Mouse (Mus musculus): ENCODE results near the gene Rbm33. TPM values are rescaled to one million over a fixed set of nuclear protein-coding genes. Genes with fewer than 3 reads are reported as not detected.
A peak's percentile ranks its signal among the peaks of the same experiment; 100 is the strongest.

Rbm33 gene
- polyA plus RNA-seq, 1 experiment from 2014 or later: 15.0 TPM

DNA sequence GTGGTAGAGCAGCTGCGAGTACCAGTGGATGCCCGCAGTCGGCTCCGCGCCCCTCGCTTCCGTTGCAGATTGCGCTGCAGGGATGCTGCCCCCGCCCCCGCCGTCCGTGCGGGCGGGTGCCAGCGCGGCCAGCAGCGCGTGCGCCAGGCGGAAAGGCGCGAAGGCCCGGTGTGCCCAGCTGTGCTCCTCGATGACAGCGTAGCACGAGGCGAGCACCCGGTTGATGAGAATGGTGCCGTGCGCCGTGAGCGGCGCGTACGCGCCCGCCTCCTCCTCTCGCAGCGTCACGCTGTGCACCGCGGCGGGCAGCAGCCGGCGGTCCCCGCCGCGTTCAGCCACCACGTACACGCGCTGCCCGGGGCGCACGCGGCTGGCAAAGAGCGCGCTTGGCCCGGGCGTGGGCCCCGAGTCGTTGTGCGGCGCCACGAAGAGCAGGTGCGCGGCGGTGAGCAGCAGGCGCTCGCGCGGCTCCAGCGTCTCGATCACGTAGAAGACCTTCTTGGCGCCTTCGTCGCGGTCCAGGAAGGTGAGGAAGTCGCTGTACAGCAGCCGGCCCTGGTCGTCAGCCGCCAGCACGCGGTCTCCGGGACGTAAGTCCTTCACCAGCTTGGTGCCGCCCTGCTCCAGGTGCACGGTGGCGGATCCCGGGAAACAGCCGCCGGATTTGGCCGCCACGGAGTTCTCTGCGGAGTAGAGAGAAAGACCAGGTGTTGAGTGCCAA, 141.2 kb downstream of the Rbm33 start:
- Histone ChIP-seq H3K27me3 (replicated peaks; ENCODE audit: control insufficient read depth, insufficient read depth, low read length) (peaks cover 82% of the 10 kb centered on the region), H3K4me1 (ENCODE audit: control insufficient read depth, insufficient read depth, low read length) (peaks cover 9% of the 10 kb centered on the region), H3K4me3 (ENCODE audit: low read depth, low read length) (peak overlapping the region; percentile 40), H3K4me2 (ENCODE audit: low read depth, low read length) (peak overlapping the region; percentile 62), H3K9ac (ENCODE audit: low read depth, low read length) (no peak overlapping the region), H3K27ac (replicated peaks; ENCODE audit: low read depth, low read length) (no peak overlapping the region), H3K36me3 (ENCODE audit: control insufficient read depth, insufficient read depth, low read length) (no peaks in the 10 kb centered on the region), H3K9me3 (ENCODE audit: control insufficient read depth, low read length) (no peaks in the 10 kb centered on the region)
- no peak for ATAC-seq (ENCODE audit: low read depth)
- DNase-seq (ENCODE audit: low spot score): no peak
- under 1% methylated on average over 50 of the region's 95 CpGs for WGBS

GRCm38 (mm10) chr5:28458821-28459240, 141.9 kb downstream of the Rbm33 start:
- H3K9ac ChIP-seq (ENCODE audit: low read depth, low read length): no peak overlapping the region
- H3K27ac ChIP-seq (replicated peaks; ENCODE audit: low read depth, low read length): no peak overlapping the region
- WGBS: under 1% methylated on average over 19 of the region's 27 CpGs
- H3K4me2 ChIP-seq (ENCODE audit: low read depth, low read length): peak overlapping the region; percentile 62
- ATAC-seq (ENCODE audit: low read depth) (no peak), DNase-seq (ENCODE audit: low spot score) (no peak)
- no peaks in the 10 kb centered on the region for H3K36me3 ChIP-seq (ENCODE audit: control insufficient read depth, insufficient read depth, low read length)
- H3K4me3 ChIP-seq (ENCODE audit: low read depth, low read length): peak overlapping the region; percentile 40
- peaks cover 90% of the 10 kb centered on the region for H3K27me3 ChIP-seq (replicated peaks; ENCODE audit: control insufficient read depth, insufficient read depth, low read length)
- H3K9me3 ChIP-seq (ENCODE audit: control insufficient read depth, low read length): no peaks in the 10 kb centered on the region
- peaks cover 9% of the 10 kb centered on the region for H3K4me1 ChIP-seq (ENCODE audit: control insufficient read depth, insufficient read depth, low read length)

- H3K27ac ChIP-seq (replicated peaks; ENCODE audit: low read depth, low read length): no peak overlapping the region
- no peak for ATAC-seq (ENCODE audit: low read depth)
Measured at GRCm38 (mm10) chr5:28459456-28460225, 142.7 kb downstream of the Rbm33 start.

GRCm38 (mm10) chr5:28460556-28461350, 143.8 kb downstream of the Rbm33 start:
- Histone ChIP-seq H3K4me3 (ENCODE audit: low read depth, low read length) (no peak overlapping the region), H3K9ac (ENCODE audit: low read depth, low read length) (no peak overlapping the region), H3K4me1 (ENCODE audit: control insufficient read depth, insufficient read depth, low read length) (peaks cover 9% of the 10 kb centered on the region), H3K27ac (replicated peaks; ENCODE audit: low read depth, low read length) (no peak overlapping the region), H3K27me3 (replicated peaks; ENCODE audit: control insufficient read depth, insufficient read depth, low read length) (peaks cover 98% of the 10 kb centered on the region), H3K9me3 (ENCODE audit: control insufficient read depth, low read length) (no peaks in the 10 kb centered on the region), H3K4me2 (ENCODE audit: low read depth, low read length) (no peak overlapping the region), H3K36me3 (ENCODE audit: control insufficient read depth, insufficient read depth, low read length) (no peaks in the 10 kb centered on the region)
- 1% methylated on average over 15 of the region's 17 CpGs for WGBS
- DNase-seq (ENCODE audit: low spot score) (peak; percentile 33), ATAC-seq (ENCODE audit: low read depth) (no peak)

More at GRCm38 (mm10) chr5:28459456-28460225, 142.7 kb downstream of the Rbm33 start:
- DNase-seq (ENCODE audit: low spot score): no peak
- H3K4me1 ChIP-seq (ENCODE audit: control insufficient read depth, insufficient read depth, low read length): peaks cover 9% of the 10 kb centered on the region
- H3K4me2 ChIP-seq (ENCODE audit: low read depth, low read length): peak overlapping the region; percentile 20; the same call in 1 of the 2 replicates
- H3K36me3 ChIP-seq (ENCODE audit: control insufficient read depth, insufficient read depth, low read length): no peaks in the 10 kb centered on the region
- under 1% methylated on average over 39 of the region's 41 CpGs for WGBS
- peaks cover 93% of the 10 kb centered on the region for H3K27me3 ChIP-seq (replicated peaks; ENCODE audit: control insufficient read depth, insufficient read depth, low read length)
- no peaks in the 10 kb centered on the region for H3K9me3 ChIP-seq (ENCODE audit: control insufficient read depth, low read length)
- H3K9ac ChIP-seq (ENCODE audit: low read depth, low read length): no peak overlapping the region
- H3K4me3 ChIP-seq (ENCODE audit: low read depth, low read length): peak overlapping the region; percentile 14

DNA sequence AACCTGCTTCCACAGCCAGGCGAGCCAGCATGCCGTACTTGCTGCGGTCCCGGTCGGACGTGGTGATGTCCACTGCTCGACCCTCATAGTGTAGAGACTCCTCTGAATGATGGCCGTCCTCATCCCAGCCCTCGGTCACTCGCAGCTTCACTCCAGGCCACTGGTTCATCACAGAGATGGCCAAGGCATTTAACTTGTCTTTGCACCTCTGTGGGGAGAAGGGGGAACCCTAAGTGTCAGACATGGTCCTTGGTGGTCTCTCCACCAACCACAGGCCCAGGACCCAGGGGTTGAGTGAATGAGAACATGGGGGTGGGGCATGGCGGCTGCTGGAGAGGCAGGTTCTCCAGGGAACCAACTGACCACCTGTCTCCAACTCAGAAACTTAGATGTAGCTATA, 144.5 kb downstream of the Rbm33 start:
- H3K36me3 ChIP-seq (ENCODE audit: control insufficient read depth, insufficient read depth, low read length): no peaks in the 10 kb centered on the region
- no peak overlapping the region for H3K4me2 ChIP-seq (ENCODE audit: low read depth, low read length)
- ATAC-seq (ENCODE audit: low read depth) (no peak), DNase-seq (ENCODE audit: low spot score) (no peak)
- peaks cover 98% of the 10 kb centered on the region for H3K27me3 ChIP-seq (replicated peaks; ENCODE audit: control insufficient read depth, insufficient read depth, low read length)
- no peaks in the 10 kb centered on the region for H3K9me3 ChIP-seq (ENCODE audit: control insufficient read depth, low read length)
- H3K4me3 ChIP-seq (ENCODE audit: low read depth, low read length): no peak overlapping the region
- WGBS: 6% methylated on average over 11 of the region's 11 CpGs
- no peak overlapping the region for H3K27ac ChIP-seq (replicated peaks; ENCODE audit: low read depth, low read length)
- H3K4me1 ChIP-seq (ENCODE audit: control insufficient read depth, insufficient read depth, low read length): peaks cover 9% of the 10 kb centered on the region
- no peak overlapping the region for H3K9ac ChIP-seq (ENCODE audit: low read depth, low read length)

DNA sequence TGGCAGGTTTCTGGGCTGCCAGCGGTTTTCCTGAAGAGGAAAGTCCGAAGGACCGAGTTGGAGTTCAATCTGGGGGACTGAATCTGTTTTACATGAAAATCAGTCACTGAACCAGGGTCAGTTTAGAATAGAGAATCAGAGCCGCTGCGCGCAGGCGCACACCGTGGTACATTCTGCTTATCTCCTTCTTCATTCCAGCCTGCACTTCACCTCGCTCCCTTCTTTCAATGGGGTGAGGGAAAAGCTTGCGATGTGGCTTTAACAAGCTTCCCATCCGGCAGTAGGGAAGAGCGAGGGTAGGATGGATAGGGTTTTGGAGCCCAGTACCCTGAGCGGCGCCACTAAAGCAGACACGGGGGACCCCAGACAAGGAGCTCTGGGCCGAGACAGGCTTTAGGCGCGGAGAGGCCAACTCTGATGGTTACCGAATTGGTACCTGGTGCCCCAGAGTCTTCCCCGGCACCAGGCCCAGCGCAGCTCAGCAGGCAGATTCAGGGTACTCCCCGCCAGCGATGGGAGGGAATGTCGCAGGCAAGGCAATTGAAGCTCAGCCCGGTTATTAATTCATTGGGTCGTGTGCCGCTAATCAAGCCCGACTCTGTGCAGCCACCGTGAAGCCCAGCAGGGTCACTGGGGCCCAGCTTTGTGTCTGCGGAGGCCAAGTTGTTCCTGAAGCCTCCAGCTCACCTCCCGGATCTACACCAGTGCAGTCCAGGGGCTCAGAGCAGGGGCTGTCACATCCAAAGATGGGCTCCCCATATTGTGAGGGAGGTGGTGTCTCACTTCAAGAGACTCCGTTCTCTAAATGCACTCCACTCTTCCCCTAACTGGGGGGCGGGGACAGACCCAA, 146.0 kb downstream of the Rbm33 start:
- Histone ChIP-seq H3K4me3 (ENCODE audit: low read depth, low read length) (no peak overlapping the region; the same call in 1 of the 2 replicates), H3K27ac (replicated peaks; ENCODE audit: low read depth, low read length) (no peak overlapping the region), H3K36me3 (ENCODE audit: control insufficient read depth, insufficient read depth, low read length) (no peaks in the 10 kb centered on the region), H3K4me2 (ENCODE audit: low read depth, low read length) (no peak overlapping the region), H3K9ac (ENCODE audit: low read depth, low read length) (no peak overlapping the region), H3K9me3 (ENCODE audit: control insufficient read depth, low read length) (no peaks in the 10 kb centered on the region), H3K4me1 (ENCODE audit: control insufficient read depth, insufficient read depth, low read length) (peaks cover 6% of the 10 kb centered on the region), H3K27me3 (replicated peaks; ENCODE audit: control insufficient read depth, insufficient read depth, low read length) (peaks cover 100% of the 10 kb centered on the region)
- WGBS: 2% methylated on average over 33 of the region's 33 CpGs
- DNase-seq (ENCODE audit: low spot score): no peak
- ATAC-seq (ENCODE audit: low read depth): no peak

- DNase-seq (ENCODE audit: low spot score): no peak
- ATAC-seq (ENCODE audit: low read depth): no peak
Measured at GRCm38 (mm10) chr5:28463656-28464055, 146.7 kb downstream of the Rbm33 start.

More at GRCm38 (mm10) chr5:28463656-28464055, 146.7 kb downstream of the Rbm33 start:
- 6% methylated on average over 10 of the region's 10 CpGs for WGBS
- Histone ChIP-seq H3K9ac (ENCODE audit: low read depth, low read length) (no peak overlapping the region), H3K36me3 (ENCODE audit: control insufficient read depth, insufficient read depth, low read length) (no peaks in the 10 kb centered on the region), H3K4me3 (ENCODE audit: low read depth, low read length) (peak overlapping the region; percentile 50), H3K9me3 (ENCODE audit: control insufficient read depth, low read length) (no peaks in the 10 kb centered on the region), H3K4me2 (ENCODE audit: low read depth, low read length) (peak overlapping the region; percentile 89; the same call in 1 of the 2 replicates), H3K4me1 (ENCODE audit: control insufficient read depth, insufficient read depth, low read length) (peaks cover 4% of the 10 kb centered on the region; the same call in 1 of the 2 replicates), H3K27me3 (replicated peaks; ENCODE audit: control insufficient read depth, insufficient read depth, low read length) (peaks cover 100% of the 10 kb centered on the region), H3K27ac (replicated peaks; ENCODE audit: low read depth, low read length) (no peak overlapping the region)

All from embryonic facial prominence, embryonic 14.5 days (tissue).